Mouse (Mus musculus): ENCODE results near the gene Tcstv1. TPM values are rescaled to one million over a fixed set of nuclear protein-coding genes. Genes with fewer than 3 reads are reported as not detected.
"Not testable (repeated sequence)": the region's sequence is repeated elsewhere in the genome, so short reads cannot be mapped to it uniquely, and the experiment has no call there.

Gene Tcstv1
- not detected for polyA plus RNA-seq (2012; fragmentation: generic; extraction: Trizol)

DNA sequence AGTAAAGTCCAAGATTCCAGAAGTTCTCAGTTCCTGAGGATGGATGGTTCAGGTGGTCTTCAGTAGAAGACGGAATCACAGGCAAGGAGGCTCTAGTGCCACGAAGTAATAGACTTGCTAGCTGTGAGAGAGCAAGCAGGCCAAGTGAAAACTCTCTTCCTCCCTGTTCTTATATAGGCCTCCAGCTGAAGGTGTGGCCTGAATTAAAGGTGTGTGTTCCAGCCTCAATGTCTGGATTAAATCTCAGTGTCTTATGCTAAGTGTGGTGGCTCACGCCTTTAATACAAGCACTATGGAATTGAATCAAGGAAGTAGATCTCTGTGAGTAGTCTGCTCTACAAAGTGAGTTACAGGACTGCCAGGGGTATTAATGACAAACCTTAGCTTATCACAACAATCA lies at the start of gene Tcstv1:
Gene Tcstv1, minus strand, starts transcription at position 101 of the 400 bp plus-strand sequence.
- H3K4me2 ChIP-seq (ENCODE audit: low read depth); H3K27me3 ChIP-seq (ENCODE audit: control insufficient read depth, insufficient read depth, insufficient read length); H3ac ChIP-seq (ENCODE audit: control insufficient read depth, insufficient read length); H3K4me3 ChIP-seq; H3K36me3 ChIP-seq (ENCODE audit: control insufficient read depth, insufficient read depth); H3K79me2 ChIP-seq (ENCODE audit: control insufficient read depth, insufficient read depth): not testable (repeated sequence)

DNA sequence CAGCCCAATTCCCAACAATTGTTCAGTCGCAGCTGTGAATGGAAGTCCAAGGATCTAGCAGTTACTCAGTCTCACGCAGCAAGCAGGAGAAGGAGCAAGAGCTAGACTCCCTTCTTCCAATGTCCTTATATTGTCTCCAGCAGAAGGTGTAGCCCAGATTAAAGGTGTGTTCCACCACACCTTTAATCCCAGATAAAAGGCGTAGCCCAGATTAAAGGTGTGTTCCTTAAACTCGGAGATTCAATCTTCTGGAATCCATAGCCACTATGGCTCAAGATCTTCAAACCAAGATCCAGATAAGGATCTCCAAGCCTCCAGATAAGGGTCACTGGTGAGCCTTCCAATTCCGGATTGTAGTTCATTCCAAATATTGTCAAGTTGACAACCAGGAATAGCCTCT lies 34.6 kb upstream of the Tcstv1 start, which contains the start of gene Gm21761:
Gene Gm21761, minus strand, starts transcription at position 101 of the 400 bp plus-strand sequence.
- H3K79me2 ChIP-seq (ENCODE audit: control insufficient read depth, insufficient read depth); H3K27me3 ChIP-seq (ENCODE audit: control insufficient read depth, insufficient read depth, insufficient read length); H3K36me3 ChIP-seq (ENCODE audit: control insufficient read depth, insufficient read depth); H3ac ChIP-seq (ENCODE audit: control insufficient read depth, insufficient read length); H3K4me3 ChIP-seq; H3K4me2 ChIP-seq (ENCODE audit: low read depth): not testable (repeated sequence)

DNA sequence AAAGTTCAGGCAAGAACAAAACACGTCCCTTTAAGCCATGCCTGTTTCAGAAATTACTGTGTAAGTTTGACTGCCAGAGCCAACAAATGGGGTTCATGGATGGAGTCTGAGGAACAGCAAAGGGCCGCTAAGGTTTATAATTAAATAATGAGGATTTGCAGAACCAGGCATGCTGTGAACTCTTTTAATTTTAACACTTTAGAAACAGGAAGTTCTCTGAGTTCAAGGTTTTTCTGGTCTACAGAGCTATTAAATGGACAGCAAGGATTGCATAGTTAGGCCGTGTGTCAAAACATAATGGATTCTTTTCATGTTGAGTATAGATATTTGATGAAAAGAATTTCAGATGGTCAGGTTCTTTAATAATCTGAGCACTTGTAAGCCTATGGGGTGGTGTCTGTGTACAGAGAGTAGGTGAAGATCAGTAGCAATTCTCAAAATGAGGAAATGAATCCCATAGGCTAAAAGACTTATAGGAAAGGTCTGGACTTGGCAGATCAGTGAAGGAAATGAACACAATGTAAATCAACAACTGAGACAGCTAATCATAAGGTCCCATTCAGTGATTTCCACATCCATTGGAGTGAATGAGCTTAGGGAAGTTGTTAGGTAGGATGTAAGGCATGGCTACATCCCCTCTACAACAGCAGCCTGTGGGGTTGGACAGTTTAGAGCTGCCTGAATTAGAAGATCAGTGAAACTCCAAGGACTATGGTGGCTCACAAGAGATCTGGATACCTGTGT lies 30.2 kb upstream of the Tcstv1 start:
- not testable (repeated sequence) for H3K4me2 ChIP-seq (ENCODE audit: low read depth); H3K4me3 ChIP-seq; H3K27me3 ChIP-seq (ENCODE audit: control insufficient read depth, insufficient read depth, insufficient read length); H3K79me2 ChIP-seq (ENCODE audit: control insufficient read depth, insufficient read depth); H3ac ChIP-seq (ENCODE audit: control insufficient read depth, insufficient read length); H3K36me3 ChIP-seq (ENCODE audit: control insufficient read depth, insufficient read depth)

DNA sequence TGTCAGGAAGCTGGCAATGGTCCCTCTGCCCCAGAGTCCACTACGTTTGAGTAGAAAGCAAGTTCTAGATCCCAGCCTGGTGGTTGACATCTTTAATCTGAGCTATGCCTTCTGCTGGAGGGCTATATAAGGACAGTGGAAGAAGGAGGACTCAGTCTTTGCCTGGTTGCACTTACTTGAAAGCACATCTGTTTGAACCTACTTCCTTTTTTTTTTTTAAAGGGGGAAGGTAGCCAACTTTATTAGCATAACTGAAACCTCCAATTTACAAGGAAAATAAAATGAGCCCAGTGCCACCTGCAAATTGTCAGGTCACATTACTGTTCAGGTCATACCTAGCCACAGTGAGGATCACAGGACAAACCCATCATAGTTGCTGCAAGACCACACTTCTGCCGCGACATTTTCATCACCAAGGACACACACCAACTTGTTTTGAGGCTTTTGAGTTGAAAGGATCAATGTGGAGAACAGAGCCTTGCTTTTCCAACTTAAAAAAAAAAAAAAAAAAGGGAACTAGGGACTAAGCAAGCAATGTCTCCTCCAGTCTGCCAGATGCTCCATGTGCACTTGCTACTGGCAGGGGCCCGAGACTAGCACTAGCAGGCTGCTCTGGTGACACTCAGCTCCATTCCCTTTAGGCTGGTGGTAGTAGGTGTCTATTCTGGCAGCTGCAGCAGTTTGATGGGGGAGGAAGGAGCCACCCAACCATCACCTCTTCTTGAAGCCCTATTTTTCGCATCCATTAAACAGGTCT lies 22.6 kb upstream of the Tcstv1 start:
- H3K4me3 ChIP-seq; H3K36me3 ChIP-seq (ENCODE audit: control insufficient read depth, insufficient read depth); H3K4me2 ChIP-seq (ENCODE audit: low read depth); H3ac ChIP-seq (ENCODE audit: control insufficient read depth, insufficient read length); H3K79me2 ChIP-seq (ENCODE audit: control insufficient read depth, insufficient read depth); H3K27me3 ChIP-seq (ENCODE audit: control insufficient read depth, insufficient read depth, insufficient read length): not testable (repeated sequence)

DNA sequence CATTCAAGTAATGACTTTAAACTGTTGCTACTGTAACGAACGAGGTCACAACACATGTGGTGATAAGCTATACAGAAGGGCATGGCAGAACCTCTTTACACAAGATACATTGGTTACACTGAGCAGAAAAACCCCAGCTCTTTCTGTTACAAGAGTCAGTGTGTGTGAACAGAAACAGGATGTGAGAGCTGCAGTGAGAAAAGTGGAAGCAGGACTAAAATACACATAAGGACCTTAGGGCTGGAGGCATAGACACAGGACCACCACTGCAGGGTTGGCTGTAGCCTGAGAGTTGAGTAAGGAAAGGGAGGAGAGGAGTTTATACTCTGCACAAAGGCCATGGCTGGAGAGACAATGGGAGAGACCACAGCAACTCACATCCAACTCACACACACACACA lies 21.9 kb upstream of the Tcstv1 start:
- H3K4me3 ChIP-seq; H3ac ChIP-seq (ENCODE audit: control insufficient read depth, insufficient read length); H3K4me2 ChIP-seq (ENCODE audit: low read depth); H3K27me3 ChIP-seq (ENCODE audit: control insufficient read depth, insufficient read depth, insufficient read length); H3K36me3 ChIP-seq (ENCODE audit: control insufficient read depth, insufficient read depth); H3K79me2 ChIP-seq (ENCODE audit: control insufficient read depth, insufficient read depth): not testable (repeated sequence)

DNA sequence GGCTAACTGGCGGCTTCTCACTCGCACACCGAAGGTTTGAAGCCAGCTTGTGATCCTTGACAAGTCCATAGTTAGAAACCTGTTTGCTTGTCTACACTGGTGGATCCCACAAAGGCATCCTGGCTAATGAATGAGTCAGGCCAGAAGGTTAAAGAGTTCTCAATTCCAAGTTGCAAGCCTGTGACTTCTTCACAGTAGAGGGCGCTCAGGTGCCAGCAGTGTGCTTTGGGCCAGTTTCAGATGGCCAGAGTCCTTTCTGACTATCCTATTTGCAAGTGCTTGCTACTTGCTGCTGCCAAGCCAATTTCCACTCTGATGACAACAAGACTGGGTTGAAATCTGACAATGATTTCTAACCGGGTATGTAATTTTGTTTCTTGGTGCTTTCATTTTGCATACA lies 4.0 kb upstream of the Tcstv1 start:
- H3ac ChIP-seq (ENCODE audit: control insufficient read depth, insufficient read length); H3K79me2 ChIP-seq (ENCODE audit: control insufficient read depth, insufficient read depth); H3K36me3 ChIP-seq (ENCODE audit: control insufficient read depth, insufficient read depth); H3K27me3 ChIP-seq (ENCODE audit: control insufficient read depth, insufficient read depth, insufficient read length); H3K4me2 ChIP-seq (ENCODE audit: low read depth); H3K4me3 ChIP-seq: not testable (repeated sequence)

DNA sequence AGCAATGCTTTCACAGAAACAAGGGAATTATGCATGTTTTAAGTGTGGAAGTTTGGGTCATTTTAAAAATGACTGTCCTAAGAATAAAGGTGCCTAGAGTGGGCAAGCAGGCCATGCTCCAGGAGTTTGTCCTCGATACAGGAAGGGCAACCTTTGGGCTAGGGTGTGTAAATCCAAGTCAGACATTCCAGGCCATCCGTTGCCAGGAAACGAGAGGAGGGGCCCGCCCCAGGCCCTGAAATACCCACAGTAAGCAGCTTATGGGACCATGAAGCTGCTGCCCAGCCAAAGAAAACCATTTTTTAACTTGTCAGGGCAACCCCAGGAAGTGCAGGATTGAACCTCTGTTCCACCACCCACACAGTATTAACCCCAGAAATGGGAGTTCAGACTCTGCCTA lies 7.7 kb downstream of the Tcstv1 start:
- H3K4me2 ChIP-seq (ENCODE audit: low read depth); H3K36me3 ChIP-seq (ENCODE audit: control insufficient read depth, insufficient read depth); H3K27me3 ChIP-seq (ENCODE audit: control insufficient read depth, insufficient read depth, insufficient read length); H3K79me2 ChIP-seq (ENCODE audit: control insufficient read depth, insufficient read depth); H3K4me3 ChIP-seq; H3ac ChIP-seq (ENCODE audit: control insufficient read depth, insufficient read length): not testable (repeated sequence)

DNA sequence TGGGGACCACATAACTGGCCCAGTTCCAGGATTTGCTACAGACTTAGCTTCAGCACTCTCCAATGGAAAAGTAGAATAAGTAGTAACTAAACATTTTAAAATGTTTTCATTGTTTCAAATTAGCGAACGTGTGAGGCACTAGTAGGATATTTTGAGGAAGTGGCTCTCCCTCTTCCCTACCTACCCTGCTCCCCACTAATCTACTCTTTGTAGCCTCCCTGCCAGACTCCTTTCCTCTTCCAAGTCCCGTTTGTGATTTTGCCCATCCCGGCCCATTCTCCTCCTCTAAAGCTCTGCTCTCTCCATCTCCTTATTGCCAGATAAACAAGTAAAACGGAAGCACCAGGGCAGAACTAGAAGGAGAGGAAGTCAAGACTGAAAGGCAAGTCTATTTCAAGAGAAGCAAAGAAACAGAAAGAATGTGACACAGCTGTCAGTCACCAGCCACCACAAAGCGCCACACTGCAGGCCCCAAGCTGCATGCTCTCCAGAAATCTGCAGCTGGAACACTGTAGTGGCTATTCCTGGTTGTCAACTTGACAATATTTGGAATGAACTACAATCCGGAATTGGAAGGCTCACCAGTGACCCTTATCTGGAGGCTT lies 30.1 kb downstream of the Tcstv1 start:
- not testable (repeated sequence) for H3K27me3 ChIP-seq (ENCODE audit: control insufficient read depth, insufficient read depth, insufficient read length); H3K36me3 ChIP-seq (ENCODE audit: control insufficient read depth, insufficient read depth); H3K4me3 ChIP-seq; H3K4me2 ChIP-seq (ENCODE audit: low read depth); H3K79me2 ChIP-seq (ENCODE audit: control insufficient read depth, insufficient read depth); H3ac ChIP-seq (ENCODE audit: control insufficient read depth, insufficient read length)

DNA sequence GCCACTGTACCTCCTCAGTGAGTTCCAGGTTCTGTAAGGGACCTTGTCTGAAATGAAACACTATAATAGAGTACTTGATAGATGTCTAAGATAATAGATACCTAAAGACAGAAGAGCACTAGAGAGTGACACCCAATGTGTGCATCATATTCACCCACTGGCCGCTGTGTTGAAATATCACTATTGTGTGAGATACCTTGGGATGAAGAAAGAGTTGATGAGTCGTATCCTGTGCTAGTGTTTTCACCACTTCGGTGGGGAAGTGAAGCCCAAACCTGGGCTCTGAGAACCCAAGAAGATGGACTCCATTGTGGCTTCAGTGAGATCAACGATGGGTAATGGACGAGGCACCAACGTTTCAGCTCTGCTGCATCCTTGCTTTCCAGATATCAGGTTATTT lies 32.2 kb downstream of the Tcstv1 start:
- H3K36me3 ChIP-seq (ENCODE audit: control insufficient read depth, insufficient read depth); H3K4me3 ChIP-seq; H3K79me2 ChIP-seq (ENCODE audit: control insufficient read depth, insufficient read depth); H3K27me3 ChIP-seq (ENCODE audit: control insufficient read depth, insufficient read depth, insufficient read length); H3ac ChIP-seq (ENCODE audit: control insufficient read depth, insufficient read length); H3K4me2 ChIP-seq (ENCODE audit: low read depth): not testable (repeated sequence)

Other genes with a start within 250 kb of the Tcstv1 start
- 68.3 TPM for gene Hmgcs1, start 204.4 kb downstream of the Tcstv1 start, polyA plus RNA-seq (2012; fragmentation: generic; extraction: Trizol)
- gene Nim1k, start 138.9 kb downstream of the Tcstv1 start, polyA plus RNA-seq (2012; fragmentation: generic; extraction: Trizol): 0.23 TPM
- gene Zfp131, start 103.9 kb downstream of the Tcstv1 start, polyA plus RNA-seq (2012; fragmentation: generic; extraction: Trizol): 9.1 TPM
- gene AF067063, start 64.6 kb downstream of the Tcstv1 start, polyA plus RNA-seq (2012; fragmentation: generic; extraction: Trizol): not detected
- not detected for gene D13Ertd608e, start 58.8 kb downstream of the Tcstv1 start, polyA plus RNA-seq (2012; fragmentation: generic; extraction: Trizol)
- not detected for gene Gm21761, start 34.5 kb upstream of the Tcstv1 start, polyA plus RNA-seq (2012; fragmentation: generic; extraction: Trizol)
- gene B020031M17Rik, start 56.0 kb upstream of the Tcstv1 start, polyA plus RNA-seq (2012; fragmentation: generic; extraction: Trizol): not detected
- not detected for gene Gm36079, start 132.2 kb upstream of the Tcstv1 start, polyA plus RNA-seq (2012; fragmentation: generic; extraction: Trizol)
- gene Gm21188, start 157.4 kb upstream of the Tcstv1 start, polyA plus RNA-seq (2012; fragmentation: generic; extraction: Trizol): not detected
- gene Gm20767, start 245.5 kb upstream of the Tcstv1 start, polyA plus RNA-seq (2012; fragmentation: generic; extraction: Trizol): not detected

Measured in myocyte (in vitro differentiated cells).